Mouse (Mus musculus) MEL (cell line): ENCODE data around the gene Krt72. TPM values are rescaled to one million over a fixed set of nuclear protein-coding genes. Genes with fewer than 3 reads are reported as not detected.
A peak's percentile ranks its signal among the peaks of the same experiment; 100 is the strongest.

Experiments used
- DNase-seq: peaks from one replicate; pipeline ENCODE4 v3.0.0; 2011; ENCODE audit warnings: low read depth, low spot score
- H3K27ac ChIP-seq: 2 replicates; pipeline ENCODE4 v1.5.1; 2012; ENCODE audit warnings: low read depth, mild to moderate bottlenecking, control low read depth, low read length, moderate library complexity; ENCODE audit not compliant: control insufficient read depth
- H3K27me3 ChIP-seq, 2 experiments: fragments of 150-350 bp in 1 of 2; sonication (generic) in 1 of 2; 2 replicates each; pipeline ENCODE4 v1.6.1; 2012; ENCODE audit warnings: low read length in 2 of 2, mild to moderate bottlenecking in 2 of 2, improper control_type of control experiment in 1 of 2, moderate library complexity in 1 of 2; ENCODE audit not compliant: insufficient read depth in 2 of 2, control insufficient read depth in 1 of 2
- H3K36me3 ChIP-seq, 2 experiments: 2 replicates each; pipeline ENCODE4 v1.6.1; 2012 to 2014; ENCODE audit warnings: low read length in 2 of 2, improper control_type of control experiment in 1 of 2, inconsistent platforms in 1 of 2, mild to moderate bottlenecking in 1 of 2; ENCODE audit not compliant: insufficient read depth in 2 of 2, control insufficient read depth in 1 of 2
- H3K4me1 ChIP-seq, 2 experiments: fragments of 150-350 bp in 1 of 2; sonication (generic) in 1 of 2; 2 replicates each; pipeline ENCODE4 v1.6.1; 2012; ENCODE audit warnings: low read length in 2 of 2, improper control_type of control experiment in 1 of 2, mild to moderate bottlenecking in 1 of 2; ENCODE audit not compliant: insufficient read depth in 2 of 2, control insufficient read depth in 1 of 2
- H3K4me3 ChIP-seq, 2 experiments: fragments of 150-350 bp in 1 of 2; sonication (generic) in 1 of 2; 2 replicates each; pipeline ENCODE4 v1.5.1; 2012; ENCODE audit warnings: low read depth in 2 of 2, low read length in 2 of 2, mild to moderate bottlenecking in 2 of 2, moderate library complexity in 2 of 2, control low read depth in 1 of 2, improper control_type of control experiment in 1 of 2; ENCODE audit not compliant: control insufficient read depth in 1 of 2, insufficient read depth in 1 of 2
- H3K79me2 ChIP-seq: 2 replicates; pipeline ENCODE4 v1.6.1; 2012; ENCODE audit warnings: mild to moderate bottlenecking, low read length, moderate library complexity; ENCODE audit not compliant: control insufficient read depth, poor library complexity, insufficient read depth
- H3K9ac ChIP-seq: 2 replicates; pipeline ENCODE4 v1.6.1; 2012; ENCODE audit warnings: low read depth, mild to moderate bottlenecking, control low read depth, low read length, moderate library complexity; ENCODE audit not compliant: control insufficient read depth, poor library complexity, severe bottlenecking
- H3K9me3 ChIP-seq: fragments of 150-350 bp; sonication (generic); replicated peaks from 2 replicates; pipeline ENCODE4 v1.6.1; 2012; ENCODE audit warnings: mild to moderate bottlenecking, low read length, improper control_type of control experiment, moderate library complexity; ENCODE audit not compliant: insufficient read depth
- HCFC1 ChIP-seq: IDR thresholded peaks from 2 replicates; pipeline ENCODE4 v1.6.1; 2012; ENCODE audit warnings: low read depth, mild to moderate bottlenecking, inconsistent platforms, low read length, improper control_type of control experiment, moderate library complexity
- MAX ChIP-seq: IDR thresholded peaks from 2 replicates; pipeline ENCODE4 v1.6.1; 2011; ENCODE audit warnings: low read length, improper control_type of control experiment
- MEF2A ChIP-seq: IDR thresholded peaks from 2 replicates; pipeline ENCODE4 v1.6.1; 2014; ENCODE audit warnings: low read depth, mild to moderate bottlenecking, inconsistent platforms, low read length, improper control_type of control experiment; ENCODE audit not compliant: poor library complexity, insufficient replicate concordance, severe bottlenecking; ENCODE audit errors: extremely low read depth
- POLR2A ChIP-seq, 2 experiments: IDR thresholded peaks; 2 replicates each; pipeline ENCODE4 v1.6.1; 2011 to 2012; ENCODE audit warnings: low read length in 2 of 2, mild to moderate bottlenecking in 2 of 2, control low read depth in 1 of 2, improper control_type of control experiment in 1 of 2, low read depth in 1 of 2, moderate library complexity in 1 of 2; ENCODE audit not compliant: control insufficient read depth in 1 of 2, insufficient read depth in 1 of 2, poor library complexity in 1 of 2
- POLR2AphosphoS5 ChIP-seq: IDR thresholded peaks from 2 replicates; pipeline ENCODE4 v1.6.1; 2012; ENCODE audit warnings: low read depth, borderline replicate concordance, mild to moderate bottlenecking, inconsistent platforms, low read length, moderate library complexity, mixed read lengths
- TAL1 ChIP-seq: IDR thresholded peaks from 2 replicates; pipeline ENCODE4 v1.6.1; 2012; ENCODE audit warnings: mild to moderate bottlenecking, inconsistent platforms, low read length, moderate library complexity, mixed read lengths
- TBP ChIP-seq: IDR thresholded peaks from 2 replicates; pipeline ENCODE4 v1.8.0; 2011; ENCODE audit warnings: low read depth, low read length, improper control_type of control experiment
- TCF12 ChIP-seq: IDR thresholded peaks from 2 replicates; pipeline ENCODE4 v1.6.1; 2014; ENCODE audit warnings: low read depth, mild to moderate bottlenecking, inconsistent platforms, low read length, improper control_type of control experiment, moderate library complexity
- USF2 ChIP-seq, 2 experiments: IDR thresholded peaks; 2 replicates each; pipeline ENCODE4 v1.6.1; 2011 to 2012; ENCODE audit warnings: improper control_type of control experiment in 2 of 2, low read length in 2 of 2, borderline replicate concordance in 1 of 2, inconsistent platforms in 1 of 2, low read depth in 1 of 2, mild to moderate bottlenecking in 1 of 2; ENCODE audit not compliant: insufficient read depth in 1 of 2
- ZMIZ1 ChIP-seq: IDR thresholded peaks from 2 replicates; pipeline ENCODE4 v1.6.1; 2012; ENCODE audit warnings: low read depth, mild to moderate bottlenecking, inconsistent platforms, low read length, improper control_type of control experiment, moderate library complexity
- ZNF384 ChIP-seq: IDR thresholded peaks from 2 replicates; pipeline ENCODE4 v1.6.1; 2012; ENCODE audit warnings: low read depth, mild to moderate bottlenecking, inconsistent platforms, low read length, improper control_type of control experiment
- polyA plus RNA-seq, 2 experiments: library from polyadenylated mRNA; stranded (reverse) in 1 of 2; unstranded in 1 of 2; fragments of >175 nt in 1 of 2; fragments of >200 nt in 1 of 2; gene quantifications; 2 replicates each; pipeline versions ENCODE4 v1.2.1 to v1.2.4; 2012; ENCODE audit warnings: low replicate concordance in 2 of 2, low read depth in 1 of 2; ENCODE audit not compliant: insufficient read length in 2 of 2, insufficient read depth in 1 of 2, missing spikeins in 1 of 2
- total RNA-seq: library from RNA; depleted of rRNA; stranded (reverse); fragments of 300-350 nt; gene quantifications from 2 replicates; pipeline ENCODE4 v1.2.3, GENCODE M21; 2012; rRNA removed

Gene Krt72
- total and polyA plus RNA-seq, 3 experiments = not detected

DNA sequence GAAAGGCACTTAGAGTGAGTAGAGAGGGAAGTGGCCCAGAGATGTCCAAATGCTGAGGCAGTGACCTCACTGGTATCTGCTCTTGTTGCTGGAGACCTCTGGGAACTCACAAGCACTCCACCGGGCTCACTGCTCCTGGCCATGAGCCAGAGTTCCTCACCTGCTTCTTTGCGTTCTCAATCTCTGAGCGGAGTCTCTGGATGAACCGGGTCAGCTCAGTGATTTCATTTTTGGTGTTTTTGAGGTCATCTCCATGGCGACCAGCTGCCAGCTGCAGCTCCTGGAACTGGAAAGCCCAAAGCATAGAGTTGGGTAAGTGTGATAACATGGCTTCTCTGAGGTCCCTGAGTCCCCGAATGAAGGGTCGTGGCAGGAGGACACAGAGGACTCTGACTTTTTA is 48.5 kb downstream of the Krt72 start:
- no peaks in the 10 kb centered on the region for H3K4me1 ChIP-seq
- H3K27me3 ChIP-seq = no peaks in the 10 kb centered on the region
- H3K9me3 ChIP-seq = no peaks in the 10 kb centered on the region
- no peak overlapping the region for H3K27ac ChIP-seq
- DNase-seq = no peak
- H3K9ac ChIP-seq = no peak overlapping the region
- TF ChIP-seq ZMIZ1 (no peak), ZNF384 (no peak), HCFC1 (no peak), MAX (no peak)
- TF ChIP-seq, all 39 proteins: peak for 0
- no peaks in the 10 kb centered on the region for H3K36me3 ChIP-seq
- H3K4me3 ChIP-seq = no peak overlapping the region
- H3K79me2 ChIP-seq = no peaks in the 10 kb centered on the region

DNA sequence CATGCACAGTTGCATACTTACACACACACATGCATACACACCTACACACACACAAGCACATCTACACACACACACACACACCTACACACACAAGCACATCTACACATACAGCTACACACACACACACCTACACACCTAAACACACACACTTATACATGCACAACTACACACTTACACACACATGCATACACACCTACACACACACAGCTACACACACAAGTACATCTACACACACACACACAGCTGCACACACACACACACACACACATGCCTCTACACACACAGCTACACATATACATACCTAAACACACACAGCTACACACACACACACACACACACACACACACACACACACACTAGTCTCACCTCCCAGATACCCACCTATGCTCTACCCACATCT is 55.6 kb downstream of the Krt72 start:
- Histone ChIP-seq H3K9me3 (no peaks in the 10 kb centered on the region), H3K4me1 (no peaks in the 10 kb centered on the region), H3K36me3 (no peaks in the 10 kb centered on the region), H3K4me3 (no peak overlapping the region), H3K27ac (no peak overlapping the region), H3K79me2 (no peaks in the 10 kb centered on the region), H3K27me3 (no peaks in the 10 kb centered on the region), H3K9ac (no peak overlapping the region)
- no peak for DNase-seq
- TF ChIP-seq TAL1 = 0 out of 2 replicates have a peak, but pooled peaks have one; percentile 3
- no peak for TF ChIP-seq TCF12
- TF ChIP-seq POLR2A (IDR thresholded peaks at IDR 0.05; ENCODE audit: control insufficient read depth in 1 of 2, insufficient read depth in 1 of 2, low read depth in 1 of 2, low read length in 2 of 2, poor library complexity in 1 of 2) = no peak
- TF ChIP-seq USF2 (IDR thresholded peaks at IDR 0.05; ENCODE audit: borderline replicate concordance in 1 of 2, insufficient read depth in 1 of 2, low read depth in 1 of 2, low read length in 2 of 2) = no peak
- no peak for TF ChIP-seq TBP
- TF ChIP-seq MEF2A = no peak
- TF ChIP-seq POLR2AphosphoS5 = peak; percentile 91; the same call in 1 of the 2 replicates

Other genes with a start within 250 kb of the Krt72 start
- gene Krt82, start 235.8 kb downstream of the Krt72 start, total RNA-seq = not detected in 2 replicates
- gene Krt82, start 235.8 kb downstream of the Krt72 start, polyA plus RNA-seq = not detected
- not detected in 2 replicates for gene Krt90, start 223.5 kb downstream of the Krt72 start, total RNA-seq
- gene Krt90, start 223.5 kb downstream of the Krt72 start, polyA plus RNA-seq = not detected
- not detected in 2 replicates for gene Krt75, start 212.6 kb downstream of the Krt72 start, total RNA-seq
- gene Krt75, start 212.6 kb downstream of the Krt72 start, polyA plus RNA-seq = not detected
- gene Gm5414, start 158.3 kb downstream of the Krt72 start, total RNA-seq = not detected in 2 replicates
- gene Gm5414, start 158.3 kb downstream of the Krt72 start, polyA plus RNA-seq = not detected
- not detected in 2 replicates for gene Gm5478, start 139.1 kb downstream of the Krt72 start, total RNA-seq
- gene Gm5478, start 139.1 kb downstream of the Krt72 start, polyA plus RNA-seq = not detected
- not detected in 2 replicates for gene Krt6b, start 106.2 kb downstream of the Krt72 start, total RNA-seq
- gene Krt6b, start 106.2 kb downstream of the Krt72 start, polyA plus RNA-seq = not detected
- not detected in 2 replicates for gene Krt6a, start 92.2 kb downstream of the Krt72 start, total RNA-seq
- gene Krt6a, start 92.2 kb downstream of the Krt72 start, polyA plus RNA-seq = not detected
- gene Krt5, start 73.6 kb downstream of the Krt72 start, total RNA-seq = not detected in 2 replicates
- gene Krt5, start 73.6 kb downstream of the Krt72 start, polyA plus RNA-seq = not detected
- not detected in 2 replicates for gene Krt71, start 43.4 kb downstream of the Krt72 start, total RNA-seq
- not detected for gene Krt71, start 43.4 kb downstream of the Krt72 start, polyA plus RNA-seq
- not detected in 2 replicates for gene Krt73, start 15.9 kb upstream of the Krt72 start, total RNA-seq
- not detected for gene Krt73, start 15.9 kb upstream of the Krt72 start, polyA plus RNA-seq
- not detected in 2 replicates for gene Krt2, start 31.7 kb upstream of the Krt72 start, total RNA-seq
- gene Krt2, start 31.7 kb upstream of the Krt72 start, polyA plus RNA-seq = not detected
- gene Krt1, start 64.3 kb upstream of the Krt72 start, total RNA-seq = not detected in 2 replicates
- not detected for gene Krt1, start 64.3 kb upstream of the Krt72 start, polyA plus RNA-seq
- not detected in 2 replicates for gene Krt77, start 83.2 kb upstream of the Krt72 start, total RNA-seq
- not detected for gene Krt77, start 83.2 kb upstream of the Krt72 start, polyA plus RNA-seq
- gene Krt76, start 106.5 kb upstream of the Krt72 start, total RNA-seq = not detected in 2 replicates
- not detected for gene Krt76, start 106.5 kb upstream of the Krt72 start, polyA plus RNA-seq
- gene Krt4, start 138.3 kb upstream of the Krt72 start, total RNA-seq = not detected in 2 replicates
- not detected for gene Krt4, start 138.3 kb upstream of the Krt72 start, polyA plus RNA-seq
- gene Krt79, start 153.9 kb upstream of the Krt72 start, total RNA-seq = not detected in 2 replicates
- gene Krt79, start 153.9 kb upstream of the Krt72 start, polyA plus RNA-seq = not detected
- gene Krt78, start 167.8 kb upstream of the Krt72 start, total RNA-seq = 0.08 and 0.13 TPM in 2 replicates
- gene Krt78, start 167.8 kb upstream of the Krt72 start, polyA plus RNA-seq = under 1 TPM in 1 of 2 experiments, not detected in 1; 0.17 TPM
- 0.69 and 0.75 TPM in 2 replicates for gene Krt8, start 218.0 kb upstream of the Krt72 start, total RNA-seq
- under 1 TPM in 1 of 2 experiments, not detected in 1; 0.93 TPM for gene Krt8, start 218.0 kb upstream of the Krt72 start, polyA plus RNA-seq
- 0.08 TPM in 1 of 2 replicates, not detected in the other for gene Krt18, start 241.7 kb upstream of the Krt72 start, total RNA-seq
- not detected for gene Krt18, start 241.7 kb upstream of the Krt72 start, polyA plus RNA-seq